Mouse (Mus musculus) retina, postnatal 7 days (tissue): ENCODE measurements at regions not wholly inside any gene's neighbourhood (a gene's known extent, or its start where the extent isn't known, plus 50 kb on each side); places are given as distances from the start of the nearest gene placed in this dataset.

Source experiments
- DNase-seq: peaks from one replicate; pipeline ENCODE4 v3.0.0-alpha.2; 2012; ENCODE audit warnings: low read depth, low spot score

- DNase-seq, result no peak
Observed at GRCm38 (mm10) chr11:112839721-112840494, 57.9 kb downstream of the Sox9 start.

- DNase-seq, result no peak
Observed at GRCm38 (mm10) chr11:112840495-112840828, 58.4 kb downstream of the Sox9 start.

- DNase-seq, result no peak
Observed at GRCm38 (mm10) chr11:112844258-112844901, 62.4 kb downstream of the Sox9 start.

- DNase-seq, result no peak
Observed at GRCm38 (mm10) chr11:112847146-112847545, 65.1 kb downstream of the Sox9 start.

GRCm38 (mm10) chr11:112847851-112848250 lies 65.8 kb downstream of the Sox9 start:
- DNase-seq, result no peak

- DNase-seq, result no peak
Observed at GRCm38 (mm10) chr11:112849974-112850373, 68.0 kb downstream of the Sox9 start.

GRCm38 (mm10) chr11:112850532-112851272 lies 68.7 kb downstream of the Sox9 start:
- DNase-seq, result no peak

GRCm38 (mm10) chr11:112851321-112851720 lies 69.3 kb downstream of the Sox9 start:
- no peak for DNase-seq

GRCm38 (mm10) chr11:112855975-112856374 lies 74.0 kb downstream of the Sox9 start:
- DNase-seq, result no peak

- no peak for DNase-seq
Observed at GRCm38 (mm10) chr11:112859309-112859708, 77.3 kb downstream of the Sox9 start.

GRCm38 (mm10) chr11:112860797-112861196 lies 78.8 kb downstream of the Sox9 start:
- no peak for DNase-seq

GRCm38 (mm10) chr11:112861233-112861632 lies 79.2 kb downstream of the Sox9 start:
- DNase-seq, result no peak

GRCm38 (mm10) chr11:112865836-112866235 lies 83.8 kb downstream of the Sox9 start:
- DNase-seq, result no peak

- DNase-seq, result no peak
Observed at GRCm38 (mm10) chr11:112869571-112869970, 87.5 kb downstream of the Sox9 start.

GRCm38 (mm10) chr11:112870201-112871035 lies 88.4 kb downstream of the Sox9 start:
- DNase-seq, result peak; percentile 48

- DNase-seq, result no peak
Observed at GRCm38 (mm10) chr11:112872677-112873367, 90.8 kb downstream of the Sox9 start.

- DNase-seq, result no peak
Observed at GRCm38 (mm10) chr11:112874239-112874638, 92.2 kb downstream of the Sox9 start.

GRCm38 (mm10) chr11:112876226-112876625 lies 94.2 kb downstream of the Sox9 start:
- DNase-seq, result no peak

- DNase-seq, result no peak
Observed at GRCm38 (mm10) chr11:112878436-112878835, 96.4 kb downstream of the Sox9 start.

- DNase-seq, result no peak
Observed at GRCm38 (mm10) chr11:112880736-112881135, 98.7 kb downstream of the Sox9 start.

- no peak for DNase-seq
Observed at GRCm38 (mm10) chr11:112885336-112885940, 103.4 kb downstream of the Sox9 start.
